Mouse (Mus musculus) retina, postnatal 1 day (tissue): ENCODE results near the gene Cyp2d12.
"Not testable (repeated sequence)": the region's sequence is repeated elsewhere in the genome, so short reads cannot be mapped to it uniquely, and the experiment has no call there.

Source experiments
- DNase-seq: peaks from one replicate; pipeline ENCODE4 v3.0.0-alpha.2; 2012

Gene Cyp2d12

DNA sequence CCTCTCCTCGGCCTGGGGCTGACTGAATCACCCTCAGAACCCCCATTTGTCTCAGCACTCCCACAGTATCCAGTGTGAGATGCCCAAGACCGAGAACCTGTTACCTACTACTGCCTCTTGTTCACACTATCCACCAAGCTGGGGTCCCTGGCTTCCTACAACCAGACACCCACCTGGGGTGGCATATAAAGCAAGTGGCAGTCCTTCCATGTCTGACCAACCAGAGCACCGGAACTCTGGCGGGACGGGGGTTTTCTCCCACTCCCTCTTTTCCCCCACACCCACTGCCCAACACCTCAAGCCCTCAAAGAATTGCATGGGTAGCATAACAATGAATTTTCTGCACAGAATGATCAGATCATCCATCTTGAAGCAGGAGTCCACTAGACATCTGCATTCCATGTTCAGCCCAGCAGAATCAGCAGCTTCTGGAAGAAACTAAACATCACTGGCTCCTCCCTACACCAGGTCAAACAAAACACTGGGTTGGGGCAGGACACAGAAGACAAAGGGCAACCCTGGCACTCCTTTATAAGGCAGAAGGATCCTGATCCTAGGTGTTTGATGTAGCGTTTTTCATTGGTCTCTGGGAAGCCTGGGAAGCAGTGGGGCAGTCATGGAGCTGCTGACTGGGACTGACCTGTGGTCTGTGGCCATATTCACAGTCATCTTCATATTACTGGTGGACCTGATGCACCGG lies at the start of gene Cyp2d12:
Cyp2d12 (plus strand) TSS at position 542 of the 700 bp plus-strand sequence.
- DNase-seq = no peak

DNA sequence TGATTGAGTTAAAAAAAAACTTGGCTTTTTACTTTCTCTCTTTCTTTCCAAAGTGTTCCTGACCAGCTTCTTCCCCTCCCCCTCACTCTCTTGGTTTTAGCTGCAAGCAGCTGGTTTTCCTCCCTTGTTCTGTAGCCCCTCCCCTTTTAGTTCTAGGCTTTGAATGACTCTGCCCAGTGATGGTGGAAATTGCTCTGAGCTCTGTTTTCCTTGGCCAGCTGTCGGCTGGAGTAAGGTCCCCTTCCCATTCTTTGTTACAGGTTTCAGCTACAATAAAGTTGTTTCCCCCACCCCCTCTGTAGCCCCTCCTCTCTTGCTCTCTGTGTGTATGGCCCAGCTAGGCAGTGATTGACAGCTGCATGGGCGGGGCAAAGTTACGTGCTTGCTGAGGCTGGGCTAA lies 47.9 kb upstream of the Cyp2d12 start:
- no peak for DNase-seq

DNA sequence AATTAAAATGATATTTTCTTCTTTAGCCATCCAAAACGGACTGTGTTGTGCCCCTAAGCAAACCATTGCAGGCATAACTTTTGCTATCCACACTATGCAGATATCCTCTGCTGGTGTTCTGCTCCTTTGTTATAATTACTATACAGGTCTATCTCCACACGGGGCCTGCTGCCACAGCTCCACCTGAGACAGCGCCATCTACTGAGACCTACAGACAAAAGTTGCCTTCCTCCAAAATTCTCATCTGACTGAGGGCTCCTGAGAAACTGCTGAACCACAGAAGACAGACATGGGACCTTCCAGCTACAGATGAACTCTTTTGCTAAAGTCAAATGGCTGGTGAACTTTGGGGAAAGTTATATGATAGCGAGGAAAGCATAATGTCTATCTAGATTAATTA lies 47.1 kb upstream of the Cyp2d12 start:
- DNase-seq = not testable (repeated sequence)

DNA sequence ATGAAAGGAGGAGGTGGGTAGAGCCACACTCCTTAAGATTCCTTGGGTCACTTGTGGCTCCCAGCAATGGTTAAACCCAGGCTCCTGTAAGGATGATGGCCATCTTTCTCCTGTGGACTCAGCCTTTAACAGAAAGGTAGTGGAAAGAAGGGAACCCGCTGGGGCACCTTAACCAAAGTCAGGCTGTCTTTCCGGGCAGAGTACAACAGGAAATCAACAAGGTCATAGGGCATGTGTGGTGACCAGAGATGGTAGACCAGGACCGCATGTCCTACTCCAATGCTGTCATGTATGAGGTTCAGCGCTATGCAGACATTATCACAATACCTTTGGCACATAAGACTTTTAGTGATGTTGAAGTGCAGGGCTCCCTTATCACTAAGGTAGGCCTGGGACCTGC lies 45.4 kb upstream of the Cyp2d12 start:
- DNase-seq = not testable (repeated sequence)

DNA sequence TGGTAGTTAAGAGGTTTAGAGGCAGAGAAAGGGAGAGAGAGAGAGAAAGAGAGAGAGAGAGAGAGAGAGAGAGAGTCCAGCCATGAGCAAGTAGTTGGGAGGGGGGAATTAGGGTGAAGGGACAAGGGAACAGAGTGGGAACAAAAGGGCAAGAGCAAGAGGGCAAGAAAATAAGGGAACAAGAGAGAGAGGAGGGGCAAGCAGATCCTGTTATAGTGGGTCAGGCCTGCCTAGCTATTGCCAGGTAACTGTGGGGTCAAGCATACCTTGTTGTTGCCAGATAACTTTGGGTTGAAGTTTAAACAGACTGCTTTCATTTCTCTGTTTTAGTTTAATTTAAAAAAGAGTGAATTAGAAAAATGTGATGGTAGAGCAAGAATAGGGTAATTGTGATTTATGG lies 44.4 kb upstream of the Cyp2d12 start:
- DNase-seq = not testable (repeated sequence)

DNA sequence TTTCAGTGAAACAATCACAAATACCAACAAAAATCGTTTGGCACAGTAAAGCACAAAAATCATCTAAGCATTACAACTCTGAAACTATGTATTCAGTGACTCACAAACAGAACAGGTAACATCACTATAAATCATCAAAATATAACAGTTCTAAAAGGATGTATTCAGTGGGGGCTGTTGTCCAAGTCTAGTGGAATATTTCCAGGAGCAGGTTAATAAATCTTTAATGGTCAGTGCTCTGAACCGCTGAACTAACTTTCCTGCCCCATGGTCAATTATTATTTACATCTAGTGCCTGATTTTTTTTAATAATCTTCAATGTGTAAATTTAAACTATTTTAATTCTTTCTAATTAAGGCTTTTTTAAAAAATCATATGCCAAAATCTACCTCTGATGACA lies 42.8 kb upstream of the Cyp2d12 start:
- not testable (repeated sequence) for DNase-seq

DNA sequence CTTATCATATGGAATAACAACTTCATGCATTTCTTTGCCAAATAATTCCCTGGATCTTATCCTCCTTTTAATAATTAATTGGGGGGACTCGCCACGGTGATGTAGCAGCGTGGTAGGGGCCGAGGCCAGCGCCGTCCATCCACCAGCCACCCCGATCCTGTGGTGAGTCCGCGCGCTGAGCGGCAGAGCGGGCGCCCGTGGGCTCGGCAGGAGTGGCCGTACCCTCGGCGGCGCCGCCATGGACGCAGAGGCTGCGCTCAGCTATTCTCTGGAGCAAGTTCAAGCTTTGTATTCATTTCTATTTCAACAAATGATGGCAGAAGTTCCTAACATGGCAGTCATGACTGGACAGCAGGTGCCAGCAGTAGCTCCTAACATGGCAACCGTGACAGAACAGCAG lies 38.7 kb upstream of the Cyp2d12 start:
- not testable (repeated sequence) for DNase-seq

DNA sequence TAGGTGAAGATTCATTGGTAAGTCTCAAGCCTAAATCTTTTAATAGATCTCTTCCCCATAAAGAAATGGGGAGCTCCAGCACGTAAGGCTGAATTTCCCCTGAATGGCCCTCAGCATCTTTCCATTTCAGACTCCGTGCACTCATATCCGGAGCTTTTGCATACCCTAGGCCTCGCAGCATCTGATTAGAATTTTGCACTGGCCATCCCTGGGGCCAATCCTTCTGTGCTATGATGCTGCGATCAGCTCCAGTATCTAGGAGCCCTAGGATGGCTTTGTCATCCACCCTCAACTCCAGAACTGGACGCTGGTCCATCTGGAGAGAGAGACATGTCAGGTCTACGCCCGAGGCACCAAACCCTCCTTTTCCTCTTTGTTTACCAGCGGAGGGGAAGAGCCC lies 27.5 kb upstream of the Cyp2d12 start:
- not testable (repeated sequence) for DNase-seq

DNA sequence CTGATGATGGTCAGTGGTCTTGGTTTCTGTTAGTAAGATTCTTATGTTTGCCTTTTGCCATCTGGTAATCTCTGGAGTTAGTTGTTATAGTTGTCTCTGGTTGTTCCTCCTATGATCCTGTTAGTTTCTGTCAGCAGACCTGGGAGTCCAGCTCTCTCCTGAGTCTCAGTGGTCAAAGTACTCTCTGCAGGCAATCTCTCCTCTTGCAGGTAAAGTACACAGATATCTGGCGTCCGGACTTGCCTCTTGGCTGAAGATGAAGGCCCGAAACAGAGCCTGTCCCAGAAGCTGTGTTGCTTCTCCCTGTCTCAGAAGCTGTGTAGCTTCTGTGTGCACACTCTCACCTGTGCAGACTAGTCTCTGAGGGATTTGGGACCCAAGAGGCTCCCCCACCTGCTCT lies 22.2 kb upstream of the Cyp2d12 start:
- not testable (repeated sequence) for DNase-seq

DNA sequence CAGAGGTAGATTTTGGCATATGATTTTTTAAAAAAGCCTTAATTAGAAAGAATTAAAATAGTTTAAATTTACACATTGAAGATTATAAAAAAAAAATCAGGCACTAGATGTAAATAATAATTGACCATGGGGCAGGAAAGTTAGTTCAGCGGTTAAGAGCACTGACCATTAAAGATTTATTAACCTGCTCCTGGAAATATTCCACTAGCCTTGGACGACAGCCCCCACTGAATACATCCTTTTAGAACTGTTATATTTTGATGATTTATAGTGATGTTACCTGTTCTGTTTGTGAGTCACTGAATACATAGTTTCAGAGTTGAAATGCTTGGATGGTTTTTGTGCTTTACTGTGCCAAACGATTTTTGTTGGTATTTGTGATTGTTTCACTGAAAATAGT lies 11.9 kb upstream of the Cyp2d12 start:
- DNase-seq = not testable (repeated sequence)

DNA sequence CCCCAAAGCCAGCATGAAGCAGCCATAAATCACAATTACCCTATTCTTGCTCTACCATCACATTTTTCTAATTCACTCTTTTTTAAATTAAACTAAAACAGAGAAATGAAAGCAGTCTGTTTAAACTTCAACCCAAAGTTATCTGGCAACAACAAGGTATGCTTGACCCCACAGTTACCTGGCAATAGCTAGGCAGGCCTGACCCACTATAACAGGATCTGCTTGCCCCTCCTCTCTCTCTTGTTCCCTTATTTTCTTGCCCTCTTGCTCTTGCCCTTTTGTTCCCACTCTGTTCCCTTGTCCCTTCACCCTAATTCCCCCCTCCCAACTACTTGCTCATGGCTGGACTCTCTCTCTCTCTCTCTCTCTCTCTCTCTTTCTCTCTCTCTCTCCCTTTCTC lies 10.3 kb upstream of the Cyp2d12 start:
- DNase-seq = not testable (repeated sequence)

DNA sequence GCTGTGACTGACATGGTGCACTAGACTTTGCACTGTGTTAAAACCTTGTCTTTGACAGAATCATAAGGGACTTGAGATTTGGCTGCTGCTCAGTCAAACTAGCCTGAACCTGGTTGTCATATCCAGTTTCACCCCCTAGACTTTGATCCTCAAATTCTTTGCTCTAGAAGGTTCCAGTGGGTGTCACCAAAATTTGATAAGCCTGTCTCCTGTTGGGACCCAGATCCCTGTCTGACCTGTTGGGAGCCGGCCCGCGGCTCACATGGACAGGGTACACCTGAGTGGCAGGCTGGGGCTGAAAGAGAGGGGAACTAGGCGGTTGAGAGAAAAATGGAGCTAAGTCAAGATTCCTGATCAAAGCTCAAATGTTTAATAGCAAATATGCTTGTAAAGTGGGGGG lies 7.1 kb upstream of the Cyp2d12 start:
- not testable (repeated sequence) for DNase-seq

DNA sequence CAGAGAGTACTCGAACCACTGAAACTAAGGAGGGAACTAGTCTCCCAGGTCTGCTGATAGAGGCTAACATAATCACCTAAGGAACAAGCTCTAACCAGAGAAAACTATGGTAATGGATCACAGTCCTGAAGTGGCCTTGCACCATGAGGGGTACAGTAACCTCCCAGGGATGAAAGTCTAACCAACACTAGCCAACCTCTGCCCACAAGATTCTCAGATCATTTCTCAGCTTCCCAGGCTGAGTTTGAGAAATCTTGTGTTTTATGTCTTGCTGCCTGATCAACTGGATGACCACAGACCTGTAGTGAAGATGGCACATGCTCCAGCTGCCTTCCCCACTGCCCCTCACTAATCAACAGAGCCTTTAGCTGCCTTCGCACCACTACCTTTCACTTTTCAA lies 1.7 kb upstream of the Cyp2d12 start:
- not testable (repeated sequence) for DNase-seq

DNA sequence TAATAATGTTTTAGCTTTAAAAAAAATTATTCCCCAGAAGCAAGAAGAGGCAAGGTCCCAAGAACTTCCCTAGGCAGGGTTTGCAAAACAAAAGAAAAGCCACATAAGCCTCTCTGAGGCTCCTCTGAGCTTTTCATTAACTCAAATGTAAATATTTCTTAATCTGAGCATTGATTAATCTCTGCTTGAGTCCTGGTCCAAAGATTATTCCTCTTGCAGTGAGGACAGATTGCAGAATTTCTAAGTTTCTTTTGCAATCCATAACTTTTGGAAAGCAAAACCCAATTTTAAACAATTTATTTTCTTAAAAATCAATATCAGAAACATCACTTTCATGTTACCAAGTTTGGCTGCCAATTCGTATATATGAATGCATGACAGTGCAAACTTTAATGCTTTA lies 18.0 kb downstream of the Cyp2d12 start:
- no peak for DNase-seq

DNA sequence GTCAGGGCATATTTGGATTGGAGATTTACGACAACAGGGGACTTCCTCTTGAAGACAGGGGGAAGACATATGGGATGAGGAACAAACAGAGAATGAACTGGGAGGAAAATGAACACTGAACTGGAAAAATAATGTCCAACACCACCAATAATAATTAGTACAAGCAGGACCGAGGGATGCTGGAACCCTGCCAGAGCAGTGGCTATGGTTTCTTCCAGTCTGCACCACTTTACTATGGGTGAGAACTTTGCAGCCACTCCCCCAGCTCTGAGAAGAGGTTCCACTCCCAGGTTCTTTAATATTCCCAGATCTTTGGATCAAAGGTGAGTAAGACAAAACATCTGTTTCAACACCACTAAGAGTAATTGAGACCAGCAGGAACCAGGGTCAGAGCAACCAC lies 24.2 kb downstream of the Cyp2d12 start:
- no peak for DNase-seq

DNA sequence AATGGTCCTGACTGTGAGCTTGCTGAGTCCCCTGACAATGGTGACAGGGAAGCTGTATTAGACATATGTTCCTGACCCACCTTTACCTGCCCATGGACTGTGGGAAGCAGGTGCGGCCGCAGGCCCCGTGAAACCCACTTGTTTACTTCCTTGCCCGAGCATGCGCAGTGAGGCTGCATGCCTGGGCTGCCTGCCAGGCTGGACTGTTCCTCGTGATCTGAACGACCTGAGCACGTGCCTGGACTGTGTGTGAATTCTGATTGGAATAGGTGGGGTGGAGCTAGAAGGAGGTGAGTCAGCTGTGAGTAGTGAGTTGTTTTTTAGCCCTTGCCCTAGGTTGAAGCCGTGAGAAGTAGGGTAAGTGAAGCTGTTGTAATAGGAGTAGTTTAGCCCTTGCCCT lies 27.7 kb downstream of the Cyp2d12 start:
- DNase-seq = no peak
